Mouse (Mus musculus): ENCODE results near the gene Ubl5.
"Not testable (repeated sequence)": the region's sequence is repeated elsewhere in the genome, so short reads cannot be mapped to it uniquely, and the experiment has no call there.

The Ubl5 gene

DNA sequence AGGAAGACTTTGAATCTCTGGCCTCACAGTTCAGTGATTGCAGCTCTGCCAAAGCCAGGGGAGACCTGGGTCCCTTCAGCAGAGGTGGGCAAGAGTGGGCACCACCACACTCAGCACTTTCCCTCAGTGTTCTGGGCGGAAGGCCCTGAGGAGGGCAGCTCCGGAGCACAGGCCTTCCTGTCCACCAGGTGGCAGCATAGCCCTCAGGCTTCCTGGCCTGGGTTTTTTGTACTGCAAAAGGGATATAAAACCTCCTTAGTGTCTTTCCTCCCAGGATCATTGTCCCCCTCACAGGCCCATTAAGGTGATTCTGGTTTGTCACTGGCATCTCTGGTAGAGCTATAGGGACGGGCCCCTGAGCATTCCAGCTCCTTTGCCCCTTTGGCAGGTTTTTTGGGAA, 19.6 kb downstream of the Ubl5 start:
- peak in 1 of 2 experiments; percentile 46 for DNase-seq

DNA sequence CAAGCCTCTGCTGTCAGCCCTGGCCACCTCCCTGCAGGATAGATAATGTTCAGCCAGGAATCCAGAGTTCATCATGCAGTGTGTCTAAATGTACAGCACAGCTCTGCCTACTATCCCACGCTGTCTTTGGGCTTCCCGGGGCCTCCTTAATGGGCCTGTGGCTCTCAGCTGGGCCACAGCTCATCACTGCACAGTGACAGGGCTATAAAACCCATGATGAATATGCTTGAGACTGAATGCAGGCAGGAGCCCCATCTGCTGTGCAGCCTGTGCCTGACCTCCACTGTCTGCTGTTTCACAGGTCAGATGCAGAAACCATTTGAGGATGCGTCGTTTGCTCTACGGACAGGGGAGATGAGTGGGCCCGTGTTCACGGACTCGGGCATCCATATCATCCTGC, 20.2 kb downstream of the Ubl5 start:
- DNase-seq, result no peak

GRCm38 (mm10) chr9:20663956-20664355, 21.3 kb downstream of the Ubl5 start:
- DNase-seq, result no peak

- DNase-seq, result no peak
Measured at GRCm38 (mm10) chr9:20664366-20664765, 21.7 kb downstream of the Ubl5 start.

GRCm38 (mm10) chr9:20664982-20665637, 22.4 kb downstream of the Ubl5 start:
- DNase-seq, result no peak

DNA sequence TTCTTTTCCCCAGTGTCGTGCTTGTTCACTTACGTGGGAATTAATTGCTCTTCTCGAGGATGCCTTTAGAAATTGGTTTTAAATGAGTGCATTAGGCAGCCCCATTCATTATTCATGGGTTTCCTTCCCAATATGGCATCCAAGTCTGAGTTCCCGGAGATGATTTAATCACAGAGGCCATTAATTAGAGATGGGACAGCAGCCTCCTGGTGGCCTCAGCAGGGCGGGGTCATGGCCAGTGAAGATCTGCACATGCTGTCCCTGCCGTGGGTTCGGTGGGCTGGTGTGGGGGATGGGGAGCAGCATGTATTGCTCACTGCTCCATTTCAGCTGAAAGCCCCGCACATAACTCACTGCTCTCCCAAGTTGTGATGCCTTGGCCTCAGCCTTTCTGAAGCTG, 23.2 kb downstream of the Ubl5 start:
- DNase-seq, result no peak

DNA sequence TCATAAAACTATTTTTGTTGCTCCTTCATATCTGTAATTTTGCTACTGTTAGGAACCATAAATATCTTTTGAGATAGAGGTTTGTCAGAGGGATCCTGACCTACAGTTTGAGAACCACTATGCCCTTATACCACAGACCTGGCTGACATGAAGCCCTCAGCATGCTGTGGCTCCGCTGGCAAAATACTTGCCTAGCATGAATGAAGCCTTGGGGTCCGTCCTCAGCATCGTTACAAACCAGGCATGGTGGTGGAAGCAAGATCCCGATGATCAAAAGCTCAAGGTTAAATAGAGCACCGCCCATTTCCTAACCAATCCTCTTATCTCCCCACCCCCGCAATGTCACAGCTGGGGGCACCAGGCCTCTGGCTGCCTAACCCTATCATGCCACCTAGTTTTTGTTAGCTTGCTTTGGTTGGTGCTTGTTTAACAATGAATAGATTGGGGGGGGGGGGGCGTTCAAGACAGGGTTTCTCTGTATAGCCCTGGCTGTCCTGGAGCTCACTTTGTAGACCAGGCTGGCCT, 23.9 kb downstream of the Ubl5 start:
- DNase-seq, result no peak

GRCm38 (mm10) chr9:20668065-20668464, 25.4 kb downstream of the Ubl5 start:
- no peak for DNase-seq

DNA sequence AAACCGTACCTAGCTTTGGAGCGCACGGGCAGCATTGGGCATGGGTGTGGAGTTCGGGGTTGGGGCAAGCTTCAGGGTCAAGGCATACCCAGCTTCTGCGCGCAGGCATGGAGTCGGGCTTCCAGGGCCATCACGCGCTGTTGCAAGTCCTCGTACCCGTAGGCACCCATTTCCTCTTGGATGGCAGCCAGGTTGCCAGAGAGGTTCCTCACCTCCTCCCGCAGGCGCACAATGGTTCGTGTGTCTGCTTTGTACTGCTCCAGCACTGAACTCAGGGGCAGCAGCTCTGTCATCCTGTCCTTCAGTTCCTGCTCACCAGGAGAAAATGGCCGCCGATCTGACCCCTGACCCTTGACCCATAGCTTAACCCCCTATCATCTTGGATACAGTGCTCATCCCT, 29.4 kb downstream of the Ubl5 start:
- peak in 1 of 2 experiments; percentile 12 for DNase-seq

- DNase-seq, result no peak
Measured at GRCm38 (mm10) chr9:20677892-20678291, 35.2 kb downstream of the Ubl5 start.

- no peak for DNase-seq
Measured at GRCm38 (mm10) chr9:20680378-20680958, 37.8 kb downstream of the Ubl5 start.

DNA sequence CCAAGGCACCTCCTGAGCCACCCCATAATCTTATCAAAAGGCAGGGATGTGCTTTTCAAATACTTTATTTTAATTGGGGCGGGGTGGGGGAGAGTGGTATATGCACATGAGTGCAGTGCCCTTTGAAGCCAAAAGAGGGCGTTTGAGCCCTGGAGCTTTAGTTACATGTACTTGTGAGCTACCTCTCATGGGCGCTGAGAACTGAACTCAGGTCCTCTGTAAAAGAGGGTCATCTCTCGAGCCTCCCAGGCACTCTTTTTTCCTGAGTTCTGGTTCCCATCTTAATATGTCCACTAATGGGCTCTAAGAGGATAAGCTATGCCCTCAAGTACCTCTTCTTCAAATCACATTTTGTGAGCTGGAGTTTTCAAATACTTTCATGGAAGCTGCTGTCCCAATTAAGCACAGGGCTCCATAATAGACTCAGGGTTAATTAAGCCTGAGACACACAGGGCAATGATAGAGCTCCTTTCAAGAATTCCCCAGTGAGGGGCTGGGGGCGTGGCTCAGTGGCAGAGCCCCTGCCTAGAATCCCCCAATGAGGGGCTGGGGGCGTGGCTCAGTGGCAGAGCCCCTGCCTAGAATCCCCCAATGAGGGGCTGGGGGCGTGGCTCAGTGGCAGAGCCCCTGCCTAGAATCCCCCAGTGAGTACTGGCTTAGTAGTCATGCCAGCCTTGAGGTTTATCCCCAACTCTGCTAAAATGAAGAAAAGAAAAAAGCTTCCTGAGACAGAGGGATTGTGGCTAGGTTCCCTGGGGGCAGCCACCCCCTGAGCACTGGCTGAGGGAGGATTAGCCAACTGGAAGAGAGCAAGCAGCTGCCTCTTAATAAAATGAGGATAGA, 39.1 kb downstream of the Ubl5 start:
- DNase-seq, result no peak

GRCm38 (mm10) chr9:20682389-20682722, 39.7 kb downstream of the Ubl5 start:
- DNase-seq, result no peak

GRCm38 (mm10) chr9:20685081-20685861, 42.6 kb downstream of the Ubl5 start:
- DNase-seq, result no peak

DNA sequence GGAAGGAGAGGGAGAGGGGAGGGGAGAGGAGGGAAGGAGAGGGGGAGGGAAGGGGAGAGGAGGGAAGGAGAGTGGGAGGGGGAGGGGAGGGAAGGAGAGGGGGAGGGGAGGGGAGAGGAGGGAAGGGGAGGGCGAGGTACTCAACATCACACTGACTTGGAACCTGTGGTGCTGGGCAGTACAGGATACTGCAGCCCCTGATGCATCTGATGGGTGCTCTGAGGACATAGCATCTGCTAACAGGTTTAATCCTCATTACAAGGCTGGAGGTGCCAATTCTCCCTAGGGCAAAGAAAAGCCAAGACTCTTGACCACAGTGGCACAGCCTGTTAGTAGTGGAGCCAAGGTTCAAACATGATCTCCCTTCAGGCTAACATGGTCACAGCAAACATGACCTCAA, 46.7 kb downstream of the Ubl5 start:
- no peak for DNase-seq

GRCm38 (mm10) chr9:20689913-20690312, 47.2 kb downstream of the Ubl5 start:
- no peak for DNase-seq

DNA sequence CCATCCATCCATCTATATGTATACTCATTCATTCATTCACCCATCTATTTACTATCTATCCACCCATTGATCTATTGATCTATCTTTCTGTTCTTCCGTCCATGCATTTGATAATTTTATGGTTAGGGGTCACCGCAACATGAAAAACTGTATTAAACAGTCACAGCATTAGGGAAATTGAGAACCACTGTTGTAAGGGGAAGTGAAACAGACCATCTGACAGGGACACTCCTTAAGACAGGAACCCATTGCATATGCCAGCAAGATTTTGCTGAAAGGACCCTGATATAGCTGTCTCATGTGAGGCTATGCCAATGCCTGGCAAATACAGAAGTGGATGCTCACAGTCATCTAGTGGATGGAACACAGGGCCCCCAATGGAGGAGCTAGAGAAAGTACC, 47.8 kb downstream of the Ubl5 start:
- DNase-seq, result not testable (repeated sequence)

- no peak for DNase-seq
Measured at GRCm38 (mm10) chr9:20692863-20693262, 50.2 kb downstream of the Ubl5 start.

DNA sequence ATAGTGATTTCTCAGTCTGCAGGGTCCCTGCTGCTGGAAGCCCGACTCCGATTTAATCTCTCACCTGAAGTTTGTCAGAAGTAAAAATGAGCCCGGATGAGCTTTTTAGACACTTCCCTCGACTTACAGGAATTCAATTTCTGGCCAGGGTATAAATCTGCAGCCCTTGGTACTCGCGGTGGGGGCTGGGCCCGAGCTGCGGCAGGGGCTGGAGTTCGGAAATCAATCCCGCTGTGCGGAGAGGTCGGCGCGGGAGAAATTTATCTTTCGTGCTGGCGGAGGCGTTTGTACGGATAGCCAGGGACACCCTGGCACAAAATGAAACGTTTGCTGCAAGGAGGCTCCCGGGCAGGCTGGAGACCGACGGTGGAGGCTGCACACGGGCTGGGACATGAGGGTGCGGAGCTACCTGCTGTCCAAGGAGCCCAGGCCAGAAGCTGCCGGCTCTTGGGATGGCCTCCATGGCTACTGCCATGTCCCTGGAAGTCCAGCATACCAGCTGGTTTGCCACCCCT, 52.1 kb downstream of the Ubl5 start:
- DNase-seq, result peak in 1 of 2 experiments; percentile 4

DNA sequence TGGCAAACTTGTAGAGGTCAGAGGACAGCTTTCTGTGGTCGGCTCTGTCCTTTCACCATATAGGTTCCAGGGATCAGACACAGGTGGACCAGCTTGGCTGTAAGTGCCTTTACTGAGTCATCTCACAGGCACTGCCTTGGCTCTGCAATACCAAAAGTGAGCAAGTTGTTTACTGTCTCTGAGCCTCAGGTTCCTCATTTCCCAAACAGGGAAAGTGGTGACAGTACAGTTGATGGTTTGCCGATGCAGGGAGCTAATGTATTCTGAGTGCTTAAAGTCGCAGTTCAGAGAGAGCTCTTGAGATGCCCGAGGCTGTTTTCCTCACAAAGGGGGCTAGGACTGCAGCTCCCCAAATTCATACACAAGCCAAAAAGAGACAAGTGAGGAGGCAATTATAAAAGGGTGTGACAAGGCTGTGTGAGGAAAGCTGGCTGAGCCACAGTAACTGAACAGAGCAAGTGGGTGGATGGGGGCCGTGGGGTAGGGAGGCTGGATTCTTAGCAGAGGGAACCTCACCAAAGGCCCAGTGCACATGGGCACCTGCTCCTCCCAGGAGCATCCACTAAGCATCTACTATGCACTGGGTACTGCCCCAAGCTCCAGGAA, 53.5 kb downstream of the Ubl5 start:
- DNase-seq, result no peak

Data from lung, adult 18-20 months (tissue).